ENCODE assay signal across 13 mouse cellular contexts in the genomic region with DNA sequence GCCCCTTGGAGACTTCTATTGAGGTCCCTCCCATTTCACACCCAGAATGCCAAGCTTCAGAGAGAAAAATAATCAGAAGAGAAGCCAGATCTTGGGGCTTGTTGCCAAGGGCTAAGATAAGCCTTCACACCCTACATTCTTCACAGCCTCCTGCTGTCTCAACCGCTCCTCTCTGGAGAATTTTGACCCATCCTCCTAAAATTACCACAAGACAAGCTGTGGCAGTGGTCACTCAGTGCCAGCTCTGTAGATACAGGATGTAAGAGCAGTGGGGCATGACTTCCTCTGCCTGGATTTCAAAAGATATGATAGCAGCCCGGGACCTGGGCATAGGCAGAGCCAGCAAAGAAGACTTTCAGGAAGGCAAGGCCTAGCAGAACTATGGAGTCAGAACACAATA. TPM values are rescaled to one million over a fixed set of nuclear protein-coding genes. Genes with fewer than 3 reads are reported as not detected.
A peak's percentile ranks its signal among the peaks of the same experiment; 100 is the strongest.
DNase-seq lines count a peak whose midpoint lies in the region; ATAC-seq and TF ChIP-seq lines count a peak whose summit lies in the region.
"Had no signal": no experiment of that assay in that cellular context is flagged by ENCODE, and none has a peak within 500 bp of the region (broad histone marks: within the 10 kb centered on the region; RNA-seq: fewer than 3 reads in every experiment).

No protein-coding gene starts in this region.

- 36% methylated on average over 2 of the region's 2 CpGs for WGBS in cerebellum, adult 2 months
- WGBS in thymus, adult 2 months, result 68% methylated on average over 2 of the region's 2 CpGs
- 68% methylated on average over 2 of the region's 2 CpGs for WGBS in hindbrain, embryonic 14.5 days

- DNase-seq in cerebellum, adult 2 months, result peak; percentile 39 to 64
- DNase-seq in cerebellum, postnatal 4 days (ENCODE audit: low spot score in 2 of 2), result no peak
- DNase-seq in kidney, adult 9 months, result peak; percentile 2
- DNase-seq in kidney, postnatal 25 days, result no peak
- DNase-seq in thymus, adult 2 months, result peak; percentile 0
- DNase-seq in thymus, postnatal 0 days (ENCODE audit: low spot score), result no peak
- DNase-seq in hindbrain, embryonic 14.5 days (ENCODE audit: low spot score), result no peak
- DNase-seq in right cerebral cortex, postnatal 36 days (ENCODE audit: low spot score in 2 of 2), result no peak
- DNase-seq: B cell, adult 2 months had no signal

- H3K27me3 ChIP-seq in cerebellum, adult 2 months (ENCODE audit: control insufficient read depth, insufficient read depth, low read length), result no peaks in the 10 kb centered on the region
- no peaks in the 10 kb centered on the region for H3K27me3 ChIP-seq in thymus, adult 2 months (ENCODE audit: control insufficient read depth, insufficient read depth, low read length)
- no peaks in the 10 kb centered on the region for H3K27me3 ChIP-seq in hindbrain, embryonic 14.5 days (ENCODE audit: control insufficient read depth, insufficient read depth, low read length)
- H3K27me3 ChIP-seq: embryonic facial prominence, embryonic 12.5 days; midbrain, embryonic 12.5 days; Patski had no signal

- no peaks in the 10 kb centered on the region for H3K36me3 ChIP-seq in thymus, adult 2 months (ENCODE audit: control insufficient read depth, insufficient read depth, low read length)
- no peaks in the 10 kb centered on the region for H3K36me3 ChIP-seq in hindbrain, embryonic 14.5 days (replicated peaks; ENCODE audit: control insufficient read depth, insufficient read depth)
- H3K36me3 ChIP-seq: embryonic facial prominence, embryonic 12.5 days; midbrain, embryonic 12.5 days had no signal

- no peak for TF ChIP-seq CTCF in cerebellum, adult 2 months (IDR thresholded peaks at IDR 0.05; ENCODE audit: borderline replicate concordance, insufficient read depth, low read depth, low read length)
- no peak for TF ChIP-seq CTCF in thymus, adult 2 months (IDR thresholded peaks at IDR 0.05; ENCODE audit: borderline replicate concordance, control insufficient read depth, extremely low read depth, insufficient read depth, low read length, poor library complexity)

- peaks cover 8% of the 10 kb centered on the region for H3K4me1 ChIP-seq in cerebellum, adult 2 months (ENCODE audit: control insufficient read depth, insufficient read depth, low read length)
- H3K4me1 ChIP-seq in thymus, adult 2 months (replicated peaks; ENCODE audit: control insufficient read depth, insufficient read depth, low read length), result no peaks in the 10 kb centered on the region; the same call in 1 of the 2 replicates
- H3K4me1 ChIP-seq in hindbrain, embryonic 14.5 days (replicated peaks; ENCODE audit: control insufficient read depth, insufficient read depth, low read length), result no peaks in the 10 kb centered on the region
- H3K4me1 ChIP-seq: embryonic facial prominence, embryonic 12.5 days; midbrain, embryonic 12.5 days had no signal

- no peak overlapping the region for H3K4me3 ChIP-seq in cerebellum, adult 2 months (replicated peaks; ENCODE audit: insufficient read depth, low read depth, low read length)
- no peak overlapping the region for H3K4me3 ChIP-seq in thymus, adult 2 months (ENCODE audit: control insufficient read depth, insufficient read depth, low read length)
- no peak overlapping the region for H3K4me3 ChIP-seq in hindbrain, embryonic 14.5 days (replicated peaks; ENCODE audit: low read length)
- H3K4me3 ChIP-seq: embryonic facial prominence, embryonic 12.5 days; midbrain, embryonic 12.5 days had no signal

- no peak overlapping the region for H3K9ac ChIP-seq in hindbrain, embryonic 14.5 days
- H3K9ac ChIP-seq: embryonic facial prominence, embryonic 12.5 days; midbrain, embryonic 12.5 days had no signal

- ATAC-seq in hindbrain, embryonic 14.5 days (ENCODE audit: low FRiP score), result no peak
- ATAC-seq: Patski had no signal

- no peak overlapping the region for H3K4me2 ChIP-seq in hindbrain, embryonic 14.5 days (replicated peaks)
- H3K4me2 ChIP-seq: embryonic facial prominence, embryonic 12.5 days; midbrain, embryonic 12.5 days had no signal

- TF ChIP-seq POLR2A in cerebellum, adult 2 months (IDR thresholded peaks at IDR 0.05; ENCODE audit: borderline replicate concordance, insufficient read depth, low read length), result no peak
- no peak for TF ChIP-seq POLR2A in thymus, adult 2 months (IDR thresholded peaks at IDR 0.05; ENCODE audit: control insufficient read depth, extremely low read depth, insufficient read depth, low read length, poor library complexity)

- no peak overlapping the region for H3K27ac ChIP-seq in cerebellum, adult 2 months (ENCODE audit: insufficient read depth, low read length)
- H3K27ac ChIP-seq in thymus, adult 2 months (ENCODE audit: control insufficient read depth, insufficient read depth, low read length), result no peak overlapping the region
- no peak overlapping the region for H3K27ac ChIP-seq in hindbrain, embryonic 14.5 days
- H3K27ac ChIP-seq: embryonic facial prominence, embryonic 12.5 days; kidney, postnatal 0 days; midbrain, embryonic 12.5 days had no signal

- no peaks in the 10 kb centered on the region for H3K9me3 ChIP-seq in hindbrain, embryonic 14.5 days (ENCODE audit: control insufficient read depth, low read length)
- H3K9me3 ChIP-seq: embryonic facial prominence, embryonic 12.5 days; midbrain, embryonic 12.5 days had no signal

RNA-seq across cellular contexts. Expression of a gene that starts 57.6 kb away (rescaled TPM):
- 12.7 and 14.5 TPM in 2 replicates for polyA plus RNA-seq in cerebellum, adult 2 months (2012; rRNA removed)
- 8.9 and 10.4 TPM in 2 replicates for polyA plus RNA-seq in thymus, adult 2 months (2012; rRNA removed)
- 15.2 and 15.5 TPM in 2 replicates for polyA plus RNA-seq in thymus, postnatal 0 days (2015; fragmentation: Nextera tagmentation; extraction: Ambion mirVana)
- polyA plus RNA-seq in hindbrain, embryonic 14.5 days (2014; fragmentation: Nextera tagmentation; extraction: Ambion mirVana), result 12.8 and 13.5 TPM in 2 replicates

Comparison
In these comparisons a context has a peak if more than half of its experiments do, and no peak if none do; other contexts are left out.
1. DNase-seq: peak in cerebellum, adult 2 months (2 of 2), kidney, adult 9 months (single experiment) and thymus, adult 2 months (single experiment); none in cerebellum, postnatal 4 days (0 of 2), kidney, postnatal 25 days (0 of 2), thymus, postnatal 0 days (single experiment), hindbrain, embryonic 14.5 days (single experiment) and right cerebral cortex, postnatal 36 days (0 of 2).